Mouse (Mus musculus): ENCODE data around the gene Ncf1. TPM values are rescaled to one million over a fixed set of nuclear protein-coding genes. Genes with fewer than 3 reads are reported as not detected.

Ncf1 gene
- polyA plus RNA-seq, 1 experiment from 2014 or later = 8.4 TPM

- Histone ChIP-seq H3K9ac (0 out of 2 replicates have a peak overlapping the region, but pooled peaks have one; percentile 27), H3K36me3 (no peaks in the 10 kb centered on the region), H3K27ac (peak overlapping the region; percentile 64), H3K4me1 (peaks cover 44% of the 10 kb centered on the region), H3K27me3 (replicated peaks) (peaks cover 5% of the 10 kb centered on the region; the same call in 1 of the 2 replicates), H3K9me3 (replicated peaks) (no peaks in the 10 kb centered on the region), H3K4me2 (peak overlapping the region; percentile 13; the same call in 1 of the 2 replicates), H3K4me3 (peak overlapping the region; percentile 13)
- no peak for ATAC-seq
- 49% methylated on average over 6 of the region's 6 CpGs for WGBS (ENCODE audit: insufficient replicate concordance)
These were observed 1.2 kb downstream of the Ncf1 start for GRCm38 (mm10) chr5:134228249-134228638.

GRCm38 (mm10) chr5:134227574-134228248 is 1.7 kb downstream of the Ncf1 start:
- no peaks in the 10 kb centered on the region for H3K9me3 ChIP-seq (replicated peaks)
- no peak for ATAC-seq
- 20% methylated on average over 11 of the region's 11 CpGs for WGBS (ENCODE audit: insufficient replicate concordance)
- peaks cover 39% of the 10 kb centered on the region for H3K4me1 ChIP-seq
- peaks cover 11% of the 10 kb centered on the region for H3K27me3 ChIP-seq (replicated peaks)
- H3K9ac ChIP-seq = 0 out of 2 replicates have a peak overlapping the region, but pooled peaks have one; percentile 27
- H3K4me3 ChIP-seq = no peak overlapping the region
- H3K27ac ChIP-seq = no peak overlapping the region; the same call in 1 of the 2 replicates
- H3K4me2 ChIP-seq = peak overlapping the region; percentile 13; the same call in 1 of the 2 replicates
- H3K36me3 ChIP-seq = no peaks in the 10 kb centered on the region

GRCm38 (mm10) chr5:134226946-134227345 is 2.5 kb downstream of the Ncf1 start:
- H3K27me3 ChIP-seq (replicated peaks) = peaks cover 18% of the 10 kb centered on the region
- H3K9ac ChIP-seq = no peak overlapping the region
- no peak overlapping the region for H3K27ac ChIP-seq
- WGBS (ENCODE audit: insufficient replicate concordance) = 63% methylated on average over 12 of the region's 12 CpGs
- ATAC-seq = no peak
- peaks cover 35% of the 10 kb centered on the region for H3K4me1 ChIP-seq
- H3K36me3 ChIP-seq = no peaks in the 10 kb centered on the region
- no peak overlapping the region for H3K4me3 ChIP-seq
- no peak overlapping the region for H3K4me2 ChIP-seq
- H3K9me3 ChIP-seq (replicated peaks) = no peaks in the 10 kb centered on the region

GRCm38 (mm10) chr5:134225110-134225901 is 4.1 kb downstream of the Ncf1 start:
- Histone ChIP-seq H3K27ac (no peak overlapping the region), H3K27me3 (replicated peaks) (peaks cover 26% of the 10 kb centered on the region), H3K4me2 (0 out of 2 replicates have a peak overlapping the region, but pooled peaks have one; percentile 1), H3K4me3 (no peak overlapping the region), H3K9me3 (replicated peaks) (no peaks in the 10 kb centered on the region), H3K4me1 (peaks cover 34% of the 10 kb centered on the region), H3K36me3 (no peaks in the 10 kb centered on the region), H3K9ac (no peak overlapping the region)
- WGBS (ENCODE audit: insufficient replicate concordance) = 48% methylated on average over 30 of the region's 30 CpGs
- no peak for ATAC-seq

- peaks cover 8% of the 10 kb centered on the region for H3K36me3 ChIP-seq
- peak overlapping the region; percentile 64 for H3K4me2 ChIP-seq
- ATAC-seq = 0 out of 2 replicates have a peak, but pooled peaks have one; percentile 33
- H3K27me3 ChIP-seq (replicated peaks) = peaks cover 26% of the 10 kb centered on the region
- WGBS (ENCODE audit: insufficient replicate concordance) = 8% methylated on average over 36 of the region's 36 CpGs
- peaks cover 22% of the 10 kb centered on the region for H3K4me1 ChIP-seq
- no peak overlapping the region for H3K27ac ChIP-seq
- no peak overlapping the region for H3K9ac ChIP-seq
- no peaks in the 10 kb centered on the region for H3K9me3 ChIP-seq (replicated peaks)
- H3K4me3 ChIP-seq = peak overlapping the region; percentile 32; the same call in 1 of the 2 replicates
These were observed 7.7 kb downstream of the Ncf1 start for GRCm38 (mm10) chr5:134221708-134222150.

GRCm38 (mm10) chr5:134221278-134221677 is 8.1 kb downstream of the Ncf1 start:
- WGBS (ENCODE audit: insufficient replicate concordance) = 30% methylated on average over 4 of the region's 4 CpGs
- ATAC-seq = no peak
- Histone ChIP-seq H3K36me3 (peaks cover 12% of the 10 kb centered on the region), H3K4me3 (no peak overlapping the region; the same call in 1 of the 2 replicates), H3K27ac (no peak overlapping the region), H3K4me2 (peak overlapping the region; percentile 64), H3K4me1 (peaks cover 22% of the 10 kb centered on the region), H3K9ac (no peak overlapping the region), H3K27me3 (replicated peaks) (peaks cover 23% of the 10 kb centered on the region), H3K9me3 (replicated peaks) (no peaks in the 10 kb centered on the region)

- WGBS (ENCODE audit: insufficient replicate concordance) = 78% methylated on average over 7 of the region's 7 CpGs
- H3K27ac ChIP-seq = no peak overlapping the region
- peaks cover 17% of the 10 kb centered on the region for H3K27me3 ChIP-seq (replicated peaks)
- no peak overlapping the region for H3K4me3 ChIP-seq
- H3K4me2 ChIP-seq = no peak overlapping the region
- ATAC-seq = no peak
- H3K4me1 ChIP-seq = peaks cover 15% of the 10 kb centered on the region
- H3K9me3 ChIP-seq (replicated peaks) = no peaks in the 10 kb centered on the region
- no peak overlapping the region for H3K9ac ChIP-seq
- H3K36me3 ChIP-seq = peaks cover 12% of the 10 kb centered on the region
These were observed 11.5 kb downstream of the Ncf1 start for GRCm38 (mm10) chr5:134217900-134218299.

- no peak overlapping the region for H3K4me3 ChIP-seq
- no peak overlapping the region for H3K9ac ChIP-seq
- 29% methylated on average over 12 of the region's 12 CpGs for WGBS (ENCODE audit: insufficient replicate concordance)
- no peaks in the 10 kb centered on the region for H3K9me3 ChIP-seq (replicated peaks)
- H3K27me3 ChIP-seq (replicated peaks) = no peaks in the 10 kb centered on the region
- H3K4me1 ChIP-seq = peaks cover 19% of the 10 kb centered on the region
- no peak for ATAC-seq
- H3K27ac ChIP-seq = no peak overlapping the region
- H3K36me3 ChIP-seq = peaks cover 12% of the 10 kb centered on the region
- no peak overlapping the region for H3K4me2 ChIP-seq
These were observed 15.2 kb downstream of the Ncf1 start for GRCm38 (mm10) chr5:134214021-134214806.

GRCm38 (mm10) chr5:134209931-134210554 is 19.4 kb downstream of the Ncf1 start:
- Histone ChIP-seq H3K27me3 (replicated peaks) (no peaks in the 10 kb centered on the region), H3K9me3 (replicated peaks) (no peaks in the 10 kb centered on the region), H3K4me2 (no peak overlapping the region), H3K4me1 (peaks cover 19% of the 10 kb centered on the region), H3K27ac (peak overlapping the region; percentile 46; the same call in 1 of the 2 replicates), H3K4me3 (no peak overlapping the region), H3K36me3 (peaks cover 4% of the 10 kb centered on the region; the same call in 1 of the 2 replicates), H3K9ac (no peak overlapping the region)
- ATAC-seq = 0 out of 2 replicates have a peak, but pooled peaks have one; percentile 42
- 46% methylated on average over 11 of the region's 11 CpGs for WGBS (ENCODE audit: insufficient replicate concordance)

GRCm38 (mm10) chr5:134206721-134207120 is 22.7 kb downstream of the Ncf1 start:
- Histone ChIP-seq H3K9me3 (replicated peaks) (no peaks in the 10 kb centered on the region), H3K27me3 (replicated peaks) (no peaks in the 10 kb centered on the region), H3K27ac (no peak overlapping the region), H3K36me3 (peaks cover 4% of the 10 kb centered on the region; the same call in 1 of the 2 replicates), H3K4me2 (no peak overlapping the region), H3K4me1 (peaks cover 16% of the 10 kb centered on the region), H3K9ac (no peak overlapping the region), H3K4me3 (no peak overlapping the region)
- no peak for ATAC-seq
- 52% methylated on average over 10 of the region's 10 CpGs for WGBS (ENCODE audit: insufficient replicate concordance)

- H3K4me2 ChIP-seq = no peak overlapping the region
- no peaks in the 10 kb centered on the region for H3K4me1 ChIP-seq
- H3K27ac ChIP-seq = 0 out of 2 replicates have a peak overlapping the region, but pooled peaks have one; percentile 20
- H3K9me3 ChIP-seq (replicated peaks) = no peaks in the 10 kb centered on the region
- H3K27me3 ChIP-seq (replicated peaks) = no peaks in the 10 kb centered on the region
- H3K9ac ChIP-seq = no peak overlapping the region
- 74% methylated on average over 8 of the region's 8 CpGs for WGBS (ENCODE audit: insufficient replicate concordance)
- no peak for ATAC-seq
- no peak overlapping the region for H3K4me3 ChIP-seq
- H3K36me3 ChIP-seq = peaks cover 34% of the 10 kb centered on the region
These were observed 35.8 kb downstream of the Ncf1 start for GRCm38 (mm10) chr5:134193664-134194063.
